Mouse (Mus musculus) forebrain, embryonic 11.5 days (tissue): ENCODE data around the gene Mrtfa. TPM values are rescaled to one million over a fixed set of nuclear protein-coding genes. Genes with fewer than 3 reads are reported as not detected.

ENCODE experiments used
- ATAC-seq: fragments of 200-750 bp; cut with Nextera tagmentation; replicated peaks from 2 replicates; pipeline ENCODE4 v1.8.0; 2017; ENCODE audit warnings: moderate TSS enrichment; ENCODE audit not compliant: low FRiP score
- DNase-seq: peaks from one replicate; pipeline ENCODE4 v3.0.0-alpha.2; 2017; ENCODE audit warnings: low spot score
- H3K27ac ChIP-seq: fragments of 300-500 bp; sonication (generic); 2 replicates; pipeline ENCODE4 v1.5.1; 2014; ENCODE audit warnings: low read depth, low read length
- H3K27me3 ChIP-seq: fragments of 300-500 bp; sonication (generic); 2 replicates; pipeline ENCODE4 v1.6.1; 2014; ENCODE audit warnings: mild to moderate bottlenecking, low read length, mixed read lengths; ENCODE audit not compliant: control insufficient read depth, insufficient read depth
- H3K36me3 ChIP-seq: fragments of 300-500 bp; sonication (generic); 2 replicates; pipeline ENCODE4 v1.6.1; 2014; ENCODE audit warnings: mild to moderate bottlenecking, low read length, moderate library complexity, mixed read lengths; ENCODE audit not compliant: control insufficient read depth, insufficient read depth
- H3K4me1 ChIP-seq: fragments of 300-500 bp; sonication (generic); replicated peaks from 2 replicates; pipeline ENCODE4 v1.6.1; 2014; ENCODE audit warnings: low read length, mixed read lengths; ENCODE audit not compliant: control insufficient read depth, insufficient read depth
- H3K4me2 ChIP-seq: fragments of 300-500 bp; sonication (generic); 2 replicates; pipeline ENCODE4 v1.6.1; 2014; ENCODE audit warnings: low read depth, mild to moderate bottlenecking, low read length, moderate library complexity, mixed read lengths; ENCODE audit not compliant: severe bottlenecking
- H3K4me3 ChIP-seq: fragments of 300-500 bp; sonication (generic); 2 replicates; pipeline ENCODE4 v1.5.1; 2014; ENCODE audit warnings: low read depth, low read length
- H3K9ac ChIP-seq: fragments of 300-500 bp; sonication (generic); 2 replicates; pipeline ENCODE4 v1.6.1; 2014; ENCODE audit warnings: low read length
- H3K9me3 ChIP-seq: fragments of 300-500 bp; sonication (generic); 2 replicates; pipeline ENCODE4 v1.6.1; 2016; ENCODE audit warnings: low read length, mixed read lengths; ENCODE audit not compliant: control insufficient read depth
- WGBS: fragments of 180-500 bp; shearing (Covaris S2); extraction: QIAGEN DNeasy Blood & Tissue Kit; methylation state at CpG from one replicate; pipeline ENCODE4 v1.1.7; 2014; 5-methylcytosine and 5-hydroxymethylcytosine counted together
- polyA plus RNA-seq: library from polyadenylated mRNA; unstranded; fragments of >200 nt; fragmentation: Nextera tagmentation; extraction: Ambion mirVana; gene quantifications from 2 replicates; pipeline ENCODE4 v1.2.1, GENCODE M21; 2014

Gene Mrtfa
- polyA plus RNA-seq, 1 experiment from 2014 or later: 30.5 TPM

- Histone ChIP-seq H3K27ac (no peak within 1 kb of the TSS), H3K4me2 (peak within 1 kb of the TSS; percentile 83), H3K4me3 (peak within 1 kb of the TSS; percentile 88), H3K36me3 (no peaks in the 10 kb centered on the region), H3K27me3 (no peaks in the 10 kb centered on the region), H3K9ac (peak within 1 kb of the TSS; percentile 79), H3K9me3 (no peaks in the 10 kb centered on the region), H3K4me1 (no peaks in the 10 kb centered on the region; the same call in 1 of the 2 replicates)
- WGBS: 2% methylated on average over 54 of the region's 67 CpGs
- ATAC-seq (peak; percentile 87), DNase-seq (peak; percentile 93)
These were observed 212.8 kb downstream of the Mrtfa start, which contains the start of gene Sgsm3 for GRCm38 (mm10) chr15:80977620-80978334. TSS of gene Sgsm3 (plus strand) at chr15:80977765.

GRCm38 (mm10) chr15:80975666-80976065 lies 214.9 kb downstream of the Mrtfa start:
- no peaks in the 10 kb centered on the region for H3K9me3 ChIP-seq
- DNase-seq: no peak
- H3K4me2 ChIP-seq: no peak overlapping the region
- H3K9ac ChIP-seq: no peak overlapping the region
- no peaks in the 10 kb centered on the region for H3K27me3 ChIP-seq
- no peaks in the 10 kb centered on the region; the same call in 1 of the 2 replicates for H3K4me1 ChIP-seq
- 90% methylated on average over 3 of the region's 3 CpGs for WGBS
- ATAC-seq: no peak
- no peak overlapping the region for H3K27ac ChIP-seq
- no peak overlapping the region for H3K4me3 ChIP-seq
- no peaks in the 10 kb centered on the region for H3K36me3 ChIP-seq

GRCm38 (mm10) chr15:80974311-80974710 lies 216.2 kb downstream of the Mrtfa start:
- no peak for ATAC-seq
- H3K27ac ChIP-seq: no peak overlapping the region
- H3K36me3 ChIP-seq: peaks cover 9% of the 10 kb centered on the region; the same call in 1 of the 2 replicates
- H3K4me2 ChIP-seq: no peak overlapping the region
- WGBS: 63% methylated on average over 5 of the region's 5 CpGs
- H3K9ac ChIP-seq: no peak overlapping the region
- no peaks in the 10 kb centered on the region for H3K9me3 ChIP-seq
- no peak for DNase-seq
- H3K27me3 ChIP-seq: no peaks in the 10 kb centered on the region
- H3K4me3 ChIP-seq: no peak overlapping the region
- no peaks in the 10 kb centered on the region; the same call in 1 of the 2 replicates for H3K4me1 ChIP-seq

GRCm38 (mm10) chr15:80969371-80969770 lies 221.2 kb downstream of the Mrtfa start:
- Histone ChIP-seq H3K4me1 (no peaks in the 10 kb centered on the region), H3K9me3 (no peaks in the 10 kb centered on the region), H3K4me2 (no peak overlapping the region), H3K27ac (no peak overlapping the region), H3K36me3 (peaks cover 30% of the 10 kb centered on the region), H3K4me3 (no peak overlapping the region), H3K27me3 (no peaks in the 10 kb centered on the region), H3K9ac (no peak overlapping the region)
- ATAC-seq (no peak), DNase-seq (no peak)
- WGBS: 87% methylated on average over 1 of the region's 1 CpGs

Other genes starting within 250 kb of the Mrtfa start
- gene Adsl, start 242.3 kb downstream of the Mrtfa start, polyA plus RNA-seq: 184 and 186 TPM in 2 replicates
- 27.2 and 31.1 TPM in 2 replicates for gene Sgsm3, start 213.0 kb downstream of the Mrtfa start, polyA plus RNA-seq
- 0.49 TPM in 1 of 2 replicates, not detected in the other for gene Mchr1, start 44.7 kb upstream of the Mrtfa start, polyA plus RNA-seq
- gene Slc25a17, start 170.1 kb upstream of the Mrtfa start, polyA plus RNA-seq: 105 TPM in 2 replicates
- gene St13, start 209.3 kb upstream of the Mrtfa start, polyA plus RNA-seq: 193 and 194 TPM in 2 replicates
- gene Xpnpep3, start 209.4 kb upstream of the Mrtfa start, polyA plus RNA-seq: 10.2 and 10.3 TPM in 2 replicates
- gene Dnajb7, start 217.5 kb upstream of the Mrtfa start, polyA plus RNA-seq: 1.5 and 3.4 TPM in 2 replicates